Mouse (Mus musculus) embryonic facial prominence, embryonic 14.5 days (tissue): ENCODE measurements around the gene Itgb1bp2. TPM values are rescaled to one million over a fixed set of nuclear protein-coding genes. Genes with fewer than 3 reads are reported as not detected.
A peak's percentile ranks its signal among the peaks of the same experiment; 100 is the strongest.

ENCODE experiments used
- ATAC-seq: fragments of 200-750 bp; cut with Nextera tagmentation; 2 replicates; pipeline ENCODE4 v1.8.0; 2017; ENCODE audit warnings: low read depth, moderate number of reproducible peaks, moderate TSS enrichment
- DNase-seq: peaks from one replicate; pipeline ENCODE4 v3.0.0-alpha.2; 2015; ENCODE audit warnings: low spot score
- H3K27ac ChIP-seq: fragments of 300-500 bp; sonication (generic); replicated peaks from 2 replicates; pipeline ENCODE4 v1.5.1; 2014; ENCODE audit warnings: low read depth, mild to moderate bottlenecking, low read length, moderate library complexity
- H3K27me3 ChIP-seq: fragments of 300-500 bp; sonication (generic); replicated peaks from 2 replicates; pipeline ENCODE4 v1.6.1; 2014; ENCODE audit warnings: low read length; ENCODE audit not compliant: control insufficient read depth, insufficient read depth
- H3K36me3 ChIP-seq: fragments of 300-500 bp; sonication (generic); 2 replicates; pipeline ENCODE4 v1.6.1; 2014; ENCODE audit warnings: low read length, mixed read lengths; ENCODE audit not compliant: control insufficient read depth, insufficient read depth
- H3K4me1 ChIP-seq: fragments of 300-500 bp; sonication (generic); 2 replicates; pipeline ENCODE4 v1.6.1; 2014; ENCODE audit warnings: antibody characterized with exemption, low read length; ENCODE audit not compliant: control insufficient read depth, insufficient read depth
- H3K4me2 ChIP-seq: fragments of 300-500 bp; sonication (generic); 2 replicates; pipeline ENCODE4 v1.6.1; 2014; ENCODE audit warnings: low read depth, mild to moderate bottlenecking, low read length, moderate library complexity, mixed read lengths
- H3K4me3 ChIP-seq: fragments of 300-500 bp; sonication (generic); 2 replicates; pipeline ENCODE4 v1.5.1; 2014; ENCODE audit warnings: low read depth, mild to moderate bottlenecking, low read length
- H3K9ac ChIP-seq: fragments of 300-500 bp; sonication (generic); 2 replicates; pipeline ENCODE4 v1.6.1; 2014; ENCODE audit warnings: low read depth, mild to moderate bottlenecking, low read length, moderate library complexity, mixed read lengths
- H3K9me3 ChIP-seq: fragments of 300-500 bp; sonication (generic); 2 replicates; pipeline ENCODE4 v1.6.1; 2016; ENCODE audit warnings: low read length; ENCODE audit not compliant: control insufficient read depth
- WGBS: fragments of 180-500 bp; shearing (Covaris S2); extraction: QIAGEN DNeasy Blood & Tissue Kit; methylation state at CpG from one replicate; pipeline ENCODE4 v1.1.7; 2014; 5-methylcytosine and 5-hydroxymethylcytosine counted together
- polyA plus RNA-seq: library from polyadenylated mRNA; unstranded; fragments of >200 nt; fragmentation: Nextera tagmentation; extraction: Ambion mirVana; gene quantifications from 2 replicates; pipeline ENCODE4 v1.2.1, GENCODE M21; 2014

Gene Itgb1bp2
- polyA plus RNA-seq, result 110 and 157 TPM in 2 replicates

DNA sequence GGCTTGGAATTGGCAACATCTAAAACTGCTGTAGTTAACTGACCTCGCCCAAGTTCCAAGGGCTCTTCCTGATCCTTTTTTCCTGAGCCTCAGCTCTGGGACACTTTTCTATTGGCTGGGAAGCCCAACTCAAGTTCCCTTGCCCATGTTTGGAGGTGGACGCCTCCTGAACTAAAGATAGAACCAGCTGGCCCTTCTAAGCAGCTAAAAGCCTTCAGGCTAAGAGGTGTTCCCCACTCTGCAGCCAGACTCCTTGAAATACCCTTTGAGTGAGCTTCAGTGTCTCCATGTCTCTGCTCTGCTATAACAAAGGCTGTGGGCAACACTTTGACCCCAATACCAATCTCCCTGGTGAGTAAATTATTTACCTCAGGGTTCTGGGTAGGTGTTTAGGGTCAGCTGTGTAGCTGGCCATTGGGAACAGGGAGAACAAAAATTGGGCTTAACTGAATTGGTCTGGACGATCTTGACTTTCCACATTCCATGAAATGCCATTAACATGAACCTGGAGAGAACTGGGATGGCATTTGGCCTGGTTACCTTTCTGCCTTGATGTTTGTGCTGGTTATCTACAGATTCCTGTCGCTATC, at the start of gene Itgb1bp2:
TSS of gene Itgb1bp2 (plus strand) at position 203 of the 590 bp plus-strand sequence.
- peak; percentile 24; the same call in 1 of the 2 replicates for ATAC-seq
- H3K4me2 ChIP-seq, result no peak within 1 kb of the TSS
- no peaks in the 10 kb centered on the region for H3K27me3 ChIP-seq
- H3K4me1 ChIP-seq, result no peaks in the 10 kb centered on the region
- H3K9me3 ChIP-seq, result no peaks in the 10 kb centered on the region
- WGBS, result 76% methylated on average over 4 of the region's 4 CpGs
- DNase-seq, result peak; percentile 13
- no peak within 1 kb of the TSS for H3K9ac ChIP-seq
- no peak within 1 kb of the TSS for H3K27ac ChIP-seq
- no peak within 1 kb of the TSS for H3K4me3 ChIP-seq
- peaks cover 71% of the 10 kb centered on the region for H3K36me3 ChIP-seq

- Histone ChIP-seq H3K4me1 (peaks cover 6% of the 10 kb centered on the region; the same call in 1 of the 2 replicates), H3K4me2 (peak overlapping the region; percentile 55), H3K9me3 (no peaks in the 10 kb centered on the region), H3K27me3 (no peaks in the 10 kb centered on the region), H3K9ac (peak overlapping the region; percentile 75), H3K36me3 (0 out of 2 replicates have a peak, but pooled peaks cover 15% of the 10 kb centered on the region), H3K27ac (peak overlapping the region; percentile 61), H3K4me3 (peak overlapping the region; percentile 57)
- 29% methylated on average over 33 of the region's 36 CpGs for whole genome bisulfite sequencing
- ATAC-seq (peak; percentile 3; the same call in 1 of the 2 replicates), DNase-seq (peak; percentile 30)
Observed at GRCm38 (mm10) chrX:101418946-101419724, 29.8 kb upstream of the Itgb1bp2 start.

GRCm38 (mm10) chrX:101419725-101420699, 28.9 kb upstream of the Itgb1bp2 start:
- Histone ChIP-seq H3K27ac (peak overlapping the region; percentile 72), H3K4me2 (peak overlapping the region; percentile 59), H3K36me3 (0 out of 2 replicates have a peak, but pooled peaks cover 9% of the 10 kb centered on the region), H3K9ac (peak overlapping the region; percentile 75), H3K4me1 (peaks cover 6% of the 10 kb centered on the region; the same call in 1 of the 2 replicates), H3K9me3 (no peaks in the 10 kb centered on the region), H3K27me3 (no peaks in the 10 kb centered on the region), H3K4me3 (peak overlapping the region; percentile 57)
- 32% methylated on average over 27 of the region's 54 CpGs for WGBS
- DNase-seq, result peak; percentile 95
- peak; percentile 98 for ATAC-seq

DNA sequence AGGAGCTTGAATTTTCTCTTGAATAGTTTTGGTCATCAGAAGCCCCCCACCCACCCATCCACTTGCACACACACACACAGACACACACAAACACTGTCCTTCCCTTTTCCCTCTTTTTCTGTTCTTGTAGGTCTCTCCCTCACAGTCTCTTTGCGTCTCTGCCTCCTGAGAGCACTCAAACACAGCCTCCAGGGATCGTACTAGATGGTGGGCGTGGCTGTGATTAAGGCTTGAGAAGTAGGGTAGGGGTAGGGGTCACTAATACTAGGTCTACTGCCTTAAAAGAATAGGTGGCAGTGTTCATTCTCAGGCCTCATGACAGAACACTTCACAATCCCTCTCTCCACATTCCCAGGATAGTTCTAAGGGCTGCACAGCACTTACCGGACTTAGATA, 28.2 kb upstream of the Itgb1bp2 start, which contains the start of gene Zmym3:
TSS of gene Zmym3 (minus strand) at position 150 of the 396 bp plus-strand sequence.
- H3K4me2 ChIP-seq, result peak within 1 kb of the TSS; percentile 59
- WGBS, result 21% methylated on average over 4 of the region's 4 CpGs
- DNase-seq (peak; percentile 6), ATAC-seq (no peak)
- H3K9me3 ChIP-seq, result no peaks in the 10 kb centered on the region
- H3K27ac ChIP-seq, result peak within 1 kb of the TSS; percentile 72
- H3K27me3 ChIP-seq, result no peaks in the 10 kb centered on the region
- H3K9ac ChIP-seq, result peak within 1 kb of the TSS; percentile 75
- 0 out of 2 replicates have a peak, but pooled peaks cover 5% of the 10 kb centered on the region for H3K36me3 ChIP-seq
- peak within 1 kb of the TSS; percentile 57 for H3K4me3 ChIP-seq
- H3K4me1 ChIP-seq, result peaks cover 6% of the 10 kb centered on the region; the same call in 1 of the 2 replicates

- no peak overlapping the region for H3K4me2 ChIP-seq
- DNase-seq (no peak), ATAC-seq (no peak)
- no peak overlapping the region for H3K4me3 ChIP-seq
- no peak overlapping the region for H3K9ac ChIP-seq
- WGBS, result 83% methylated on average over 2 of the region's 2 CpGs
- no peaks in the 10 kb centered on the region for H3K27me3 ChIP-seq
- H3K9me3 ChIP-seq, result no peaks in the 10 kb centered on the region
- no peaks in the 10 kb centered on the region for H3K36me3 ChIP-seq
- H3K4me1 ChIP-seq, result 0 out of 2 replicates have a peak, but pooled peaks cover under 1% of the 10 kb centered on the region
- H3K27ac ChIP-seq, result no peak overlapping the region
Observed at GRCm38 (mm10) chrX:101423462-101423861, 25.4 kb upstream of the Itgb1bp2 start.

GRCm38 (mm10) chrX:101427774-101428173, 21.1 kb upstream of the Itgb1bp2 start:
- Histone ChIP-seq H3K9me3 (no peaks in the 10 kb centered on the region), H3K4me2 (no peak overlapping the region), H3K27me3 (no peaks in the 10 kb centered on the region; the same call in 1 of the 2 replicates), H3K36me3 (peaks cover 14% of the 10 kb centered on the region; the same call in 1 of the 2 replicates), H3K4me1 (no peaks in the 10 kb centered on the region), H3K9ac (no peak overlapping the region), H3K4me3 (no peak overlapping the region), H3K27ac (no peak overlapping the region)
- no peak for DNase-seq
- no peak for ATAC-seq
- 17% methylated on average over 1 of the region's 1 CpGs for WGBS

GRCm38 (mm10) chrX:101428785-101429141, 20.1 kb upstream of the Itgb1bp2 start:
- Histone ChIP-seq H3K27ac (peak overlapping the region; percentile 97), H3K27me3 (no peaks in the 10 kb centered on the region; the same call in 1 of the 2 replicates), H3K9me3 (no peaks in the 10 kb centered on the region), H3K36me3 (peaks cover 14% of the 10 kb centered on the region; the same call in 1 of the 2 replicates), H3K4me3 (peak overlapping the region; percentile 66), H3K9ac (peak overlapping the region; percentile 40; the same call in 1 of the 2 replicates), H3K4me1 (no peaks in the 10 kb centered on the region), H3K4me2 (peak overlapping the region; percentile 46)
- ATAC-seq, result no peak
- peak; percentile 20 for DNase-seq
- 32% methylated on average over 7 of the region's 7 CpGs for WGBS
